ENCODE assay signal across 9 mouse cellular contexts in genomic region chr3:93505960-93506863, GRCm38 (mm10). TPM values are rescaled to one million over a fixed set of nuclear protein-coding genes. Genes with fewer than 3 reads are reported as not detected.
DNase-seq lines count a peak whose midpoint lies in the region; ATAC-seq and TF ChIP-seq lines count a peak whose summit lies in the region.
"Had no signal": no experiment of that assay in that cellular context is flagged by ENCODE, and none has a peak within 500 bp of the region (broad histone marks: within the 10 kb centered on the region; RNA-seq: fewer than 3 reads in every experiment).

No protein-coding gene starts in this region.

- no peaks in the 10 kb centered on the region for H3K9me3 ChIP-seq in hindbrain, embryonic 15.5 days
- H3K9me3 ChIP-seq in hindbrain, embryonic 10.5 days = no peaks in the 10 kb centered on the region
- H3K9me3 ChIP-seq in hindbrain, embryonic 16.5 days (ENCODE audit: control insufficient read depth, low read length) = no peaks in the 10 kb centered on the region
- H3K9me3 ChIP-seq in forebrain, embryonic 10.5 days = peaks cover 3% of the 10 kb centered on the region; the same call in 1 of the 2 replicates

- DNase-seq in hindbrain, embryonic 10.5 days (ENCODE audit: low spot score) = no peak
- peak; percentile 17 for DNase-seq in liver, adult 2 months (ENCODE audit: extremely low read depth, low read depth, low spot score)
- no peak for DNase-seq in forebrain, embryonic 10.5 days (ENCODE audit: extremely low spot score, low spot score)
- no peak for DNase-seq in layer of hippocampus, adult 8-10 months (ENCODE audit: low spot score in 2 of 2)

- peak overlapping the region; percentile 25 for H3K4me2 ChIP-seq in hindbrain, embryonic 15.5 days
- peak overlapping the region; percentile 14; the same call in 1 of the 2 replicates for H3K4me2 ChIP-seq in hindbrain, embryonic 16.5 days (ENCODE audit: low read length)
- H3K4me2 ChIP-seq: neural tube, embryonic 12.5 days had no signal

- TF ChIP-seq CTCF in bone marrow, adult 2 months (IDR thresholded peaks at IDR 0.05; ENCODE audit: control insufficient read depth, insufficient read depth, low read length) = no peak
- no peak for TF ChIP-seq CTCF in liver, adult 2 months (IDR thresholded peaks at IDR 0.05; ENCODE audit: low read depth, low read length)
- no peak for TF ChIP-seq CTCF in small intestine, adult 2 months (IDR thresholded peaks at IDR 0.05; ENCODE audit: extremely low read depth, insufficient read length, insufficient replicate concordance, low read depth, low read length)

- H3K9ac ChIP-seq in hindbrain, embryonic 15.5 days = no peak overlapping the region
- H3K9ac ChIP-seq in hindbrain, embryonic 16.5 days (ENCODE audit: low read depth, low read length) = no peak overlapping the region
- no peak overlapping the region for H3K9ac ChIP-seq in liver, adult 2 months (ENCODE audit: low read depth, low read length)
- H3K9ac ChIP-seq: neural tube, embryonic 12.5 days had no signal

- 47% methylated on average over 30 of the region's 30 CpGs for WGBS in hindbrain, embryonic 15.5 days
- 42% methylated on average over 30 of the region's 30 CpGs for WGBS in hindbrain, embryonic 10.5 days
- 13% methylated on average over 30 of the region's 30 CpGs for WGBS in bone marrow, adult 2 months
- 41% methylated on average over 30 of the region's 30 CpGs for WGBS in hindbrain, embryonic 16.5 days
- WGBS in liver, adult 2 months = 39% methylated on average over 30 of the region's 30 CpGs
- WGBS in small intestine, adult 2 months = 20% methylated on average over 30 of the region's 30 CpGs
- WGBS in forebrain, embryonic 10.5 days = 37% methylated on average over 30 of the region's 30 CpGs

- no peak for ATAC-seq in hindbrain, embryonic 15.5 days (ENCODE audit: low FRiP score, low read depth)
- ATAC-seq in hindbrain, embryonic 16.5 days = 0 out of 2 replicates have a peak, but pooled peaks have one; percentile 20

- no peak overlapping the region for H3K27ac ChIP-seq in hindbrain, embryonic 15.5 days (replicated peaks)
- H3K27ac ChIP-seq in hindbrain, embryonic 10.5 days = no peak overlapping the region
- peak overlapping the region; percentile 77 for H3K27ac ChIP-seq in bone marrow, adult 2 months (ENCODE audit: control insufficient read depth, insufficient read depth, low read depth, low read length, poor library complexity)
- no peak overlapping the region for H3K27ac ChIP-seq in hindbrain, embryonic 16.5 days (ENCODE audit: low read depth, low read length)
- no peak overlapping the region for H3K27ac ChIP-seq in liver, adult 2 months (replicated peaks; ENCODE audit: insufficient read depth, low read depth, low read length)
- peak overlapping the region; percentile 47 for H3K27ac ChIP-seq in small intestine, adult 2 months (ENCODE audit: insufficient read depth, low read depth, low read length)
- no peak overlapping the region for H3K27ac ChIP-seq in forebrain, embryonic 10.5 days
- H3K27ac ChIP-seq: neural tube, embryonic 12.5 days had no signal

- no peaks in the 10 kb centered on the region for H3K36me3 ChIP-seq in hindbrain, embryonic 15.5 days
- no peaks in the 10 kb centered on the region for H3K36me3 ChIP-seq in hindbrain, embryonic 10.5 days
- H3K36me3 ChIP-seq in hindbrain, embryonic 16.5 days (ENCODE audit: control insufficient read depth, insufficient read depth, low read length) = no peaks in the 10 kb centered on the region
- H3K36me3 ChIP-seq in liver, adult 2 months (ENCODE audit: control insufficient read depth, insufficient read depth, low read length) = no peaks in the 10 kb centered on the region
- no peaks in the 10 kb centered on the region for H3K36me3 ChIP-seq in small intestine, adult 2 months (ENCODE audit: control insufficient read depth, insufficient read depth, low read length)
- H3K36me3 ChIP-seq in forebrain, embryonic 10.5 days (replicated peaks) = no peaks in the 10 kb centered on the region
- H3K36me3 ChIP-seq: neural tube, embryonic 12.5 days had no signal

- TF ChIP-seq POLR2A in bone marrow, adult 2 months (IDR thresholded peaks at IDR 0.05; ENCODE audit: borderline replicate concordance, control insufficient read depth, low read depth, low read length) = no peak; the same call in 1 of the 2 replicates
- no peak for TF ChIP-seq POLR2A in liver, adult 2 months (IDR thresholded peaks at IDR 0.05; ENCODE audit: extremely low read depth, insufficient read depth, low read length)
- no peak for TF ChIP-seq POLR2A in small intestine, adult 2 months (IDR thresholded peaks at IDR 0.05; ENCODE audit: low read depth, low read length)

- H3K79me2 ChIP-seq in liver, adult 2 months (ENCODE audit: control insufficient read depth, insufficient read depth, low read length) = no peaks in the 10 kb centered on the region

- H3K27me3 ChIP-seq in hindbrain, embryonic 15.5 days = no peaks in the 10 kb centered on the region
- H3K27me3 ChIP-seq in hindbrain, embryonic 10.5 days (ENCODE audit: insufficient read depth, poor library complexity, severe bottlenecking) = no peaks in the 10 kb centered on the region
- H3K27me3 ChIP-seq in hindbrain, embryonic 16.5 days (replicated peaks; ENCODE audit: control insufficient read depth, insufficient read depth, low read length) = no peaks in the 10 kb centered on the region
- no peaks in the 10 kb centered on the region for H3K27me3 ChIP-seq in liver, adult 2 months (ENCODE audit: control insufficient read depth, insufficient read depth, low read length)
- no peaks in the 10 kb centered on the region for H3K27me3 ChIP-seq in small intestine, adult 2 months (ENCODE audit: control insufficient read depth, insufficient read depth, low read length)
- H3K27me3 ChIP-seq in forebrain, embryonic 10.5 days (ENCODE audit: poor library complexity, severe bottlenecking) = no peaks in the 10 kb centered on the region
- H3K27me3 ChIP-seq: neural tube, embryonic 12.5 days had no signal

- H3K4me1 ChIP-seq in hindbrain, embryonic 15.5 days (replicated peaks) = no peaks in the 10 kb centered on the region
- 0 out of 2 replicates have a peak, but pooled peaks cover 2% of the 10 kb centered on the region for H3K4me1 ChIP-seq in hindbrain, embryonic 10.5 days (replicated peaks)
- H3K4me1 ChIP-seq in bone marrow, adult 2 months (ENCODE audit: control insufficient read depth, insufficient read depth, low read length) = no peaks in the 10 kb centered on the region; the same call in 1 of the 2 replicates
- no peaks in the 10 kb centered on the region for H3K4me1 ChIP-seq in hindbrain, embryonic 16.5 days (ENCODE audit: control insufficient read depth, insufficient read depth, low read depth, low read length)
- no peaks in the 10 kb centered on the region for H3K4me1 ChIP-seq in liver, adult 2 months (ENCODE audit: control insufficient read depth, insufficient read depth, low read length)
- H3K4me1 ChIP-seq in small intestine, adult 2 months (ENCODE audit: control insufficient read depth, insufficient read depth, insufficient read length, low read length) = peaks cover 1% of the 10 kb centered on the region; the same call in 1 of the 2 replicates
- 0 out of 2 replicates have a peak, but pooled peaks cover 6% of the 10 kb centered on the region for H3K4me1 ChIP-seq in forebrain, embryonic 10.5 days
- H3K4me1 ChIP-seq: neural tube, embryonic 12.5 days had no signal

- H3K4me3 ChIP-seq in hindbrain, embryonic 15.5 days = no peak overlapping the region
- no peak overlapping the region for H3K4me3 ChIP-seq in hindbrain, embryonic 10.5 days
- peak overlapping the region; percentile 44 for H3K4me3 ChIP-seq in bone marrow, adult 2 months (replicated peaks; ENCODE audit: control insufficient read depth, low read depth, low read length)
- no peak overlapping the region for H3K4me3 ChIP-seq in hindbrain, embryonic 16.5 days (ENCODE audit: low read length)
- H3K4me3 ChIP-seq in liver, adult 2 months (ENCODE audit: insufficient read depth, low read depth, low read length) = no peak overlapping the region
- peak overlapping the region; percentile 55 for H3K4me3 ChIP-seq in small intestine, adult 2 months (ENCODE audit: low read depth, low read length)
- H3K4me3 ChIP-seq in forebrain, embryonic 10.5 days = no peak overlapping the region
- H3K4me3 ChIP-seq: neural tube, embryonic 12.5 days had no signal

RNA-seq across cellular contexts. Expression of gene S100a11, which starts 14.1 kb away (rescaled TPM):
- polyA plus RNA-seq in hindbrain, embryonic 15.5 days (2015; fragmentation: Nextera tagmentation; extraction: Ambion mirVana) = 206 and 231 TPM in 2 replicates
- polyA plus RNA-seq in hindbrain, embryonic 10.5 days (2016; fragmentation: Nextera tagmentation; extraction: Ambion mirVana) = 327 and 404 TPM in 2 replicates
- polyA plus RNA-seq in bone marrow, adult 2 months (2011; ENCODE audit: insufficient read depth, insufficient read length, low replicate concordance, missing spikeins) = 170 and 358 TPM in 2 replicates
- polyA plus RNA-seq in hindbrain, embryonic 16.5 days (2015; fragmentation: Nextera tagmentation; extraction: Ambion mirVana) = 173 and 217 TPM in 2 replicates
- total RNA-seq in liver, adult 2 months (2014; rRNA removed) = 3.0 and 5.4 TPM in 2 replicates
- polyA plus RNA-seq in liver, adult 2 months (2012; rRNA removed) = 3.4 and 4.3 TPM in 2 replicates
- polyA plus RNA-seq in small intestine, adult 2 months (2012; rRNA removed) = 49.0 and 81.5 TPM in 2 replicates
- polyA plus RNA-seq in forebrain, embryonic 10.5 days (2016; fragmentation: Nextera tagmentation; extraction: Ambion mirVana) = 211 and 229 TPM in 2 replicates
- total RNA-seq in layer of hippocampus, adult 8-10 months (2022) = 10 to 100 TPM in 2 of 4 experiments, 1 to 10 TPM in 2; 6.1 to 19.4 (median 13.9) TPM

RNA-seq across cellular contexts. Expression of gene Tchhl1, which starts 37.7 kb away (rescaled TPM):
- 0.06 TPM in 1 of 2 replicates, not detected in the other for polyA plus RNA-seq in hindbrain, embryonic 15.5 days (2015; fragmentation: Nextera tagmentation; extraction: Ambion mirVana)
- not detected in 2 replicates for polyA plus RNA-seq in hindbrain, embryonic 10.5 days (2016; fragmentation: Nextera tagmentation; extraction: Ambion mirVana)
- not detected in 2 replicates for polyA plus RNA-seq in bone marrow, adult 2 months (2011; ENCODE audit: insufficient read depth, insufficient read length, low replicate concordance, missing spikeins)
- polyA plus RNA-seq in hindbrain, embryonic 16.5 days (2015; fragmentation: Nextera tagmentation; extraction: Ambion mirVana) = not detected in 2 replicates
- total RNA-seq in liver, adult 2 months (2014; rRNA removed) = not detected in 2 replicates
- polyA plus RNA-seq in liver, adult 2 months (2012; rRNA removed) = not detected in 2 replicates
- not detected in 2 replicates for polyA plus RNA-seq in small intestine, adult 2 months (2012; rRNA removed)
- not detected in 2 replicates for polyA plus RNA-seq in forebrain, embryonic 10.5 days (2016; fragmentation: Nextera tagmentation; extraction: Ambion mirVana)
- not detected for total RNA-seq in layer of hippocampus, adult 8-10 months (2022)
- polyA plus RNA-seq: neural tube, embryonic 12.5 days had no signal

RNA-seq across cellular contexts. Expression of gene S100a10, which starts 48.7 kb away (rescaled TPM):
- 168 and 205 TPM in 2 replicates for polyA plus RNA-seq in hindbrain, embryonic 15.5 days (2015; fragmentation: Nextera tagmentation; extraction: Ambion mirVana)
- 160 and 200 TPM in 2 replicates for polyA plus RNA-seq in hindbrain, embryonic 10.5 days (2016; fragmentation: Nextera tagmentation; extraction: Ambion mirVana)
- 70.0 and 138 TPM in 2 replicates for polyA plus RNA-seq in bone marrow, adult 2 months (2011; ENCODE audit: insufficient read depth, insufficient read length, low replicate concordance, missing spikeins)
- 198 and 202 TPM in 2 replicates for polyA plus RNA-seq in hindbrain, embryonic 16.5 days (2015; fragmentation: Nextera tagmentation; extraction: Ambion mirVana)
- 147 and 292 TPM in 2 replicates for total RNA-seq in liver, adult 2 months (2014; rRNA removed)
- polyA plus RNA-seq in liver, adult 2 months (2012; rRNA removed) = 80.0 and 88.2 TPM in 2 replicates
- 43.4 and 172 TPM in 2 replicates for polyA plus RNA-seq in small intestine, adult 2 months (2012; rRNA removed)
- polyA plus RNA-seq in forebrain, embryonic 10.5 days (2016; fragmentation: Nextera tagmentation; extraction: Ambion mirVana) = 93.1 and 94.7 TPM in 2 replicates
- total RNA-seq in layer of hippocampus, adult 8-10 months (2022) = 10 to 100 TPM; 16.7 to 37.3 (median 28.5) TPM

Comparison
In these comparisons a context has a peak if more than half of its experiments do, and no peak if none do; other contexts are left out.
1. H3K27ac ChIP-seq: peak in bone marrow, adult 2 months (single experiment) and small intestine, adult 2 months (single experiment); none in hindbrain, embryonic 15.5 days (single experiment), hindbrain, embryonic 10.5 days (single experiment), hindbrain, embryonic 16.5 days (single experiment), liver, adult 2 months (single experiment) and forebrain, embryonic 10.5 days (single experiment).
2. H3K4me3 ChIP-seq: peak in bone marrow, adult 2 months (single experiment) and small intestine, adult 2 months (single experiment); none in hindbrain, embryonic 15.5 days (single experiment), hindbrain, embryonic 10.5 days (single experiment), hindbrain, embryonic 16.5 days (single experiment), liver, adult 2 months (single experiment) and forebrain, embryonic 10.5 days (single experiment).